Mouse (Mus musculus): ENCODE data around the gene Mybph.
A peak's percentile ranks its signal among the peaks of the same experiment; 100 is the strongest.

DNA sequence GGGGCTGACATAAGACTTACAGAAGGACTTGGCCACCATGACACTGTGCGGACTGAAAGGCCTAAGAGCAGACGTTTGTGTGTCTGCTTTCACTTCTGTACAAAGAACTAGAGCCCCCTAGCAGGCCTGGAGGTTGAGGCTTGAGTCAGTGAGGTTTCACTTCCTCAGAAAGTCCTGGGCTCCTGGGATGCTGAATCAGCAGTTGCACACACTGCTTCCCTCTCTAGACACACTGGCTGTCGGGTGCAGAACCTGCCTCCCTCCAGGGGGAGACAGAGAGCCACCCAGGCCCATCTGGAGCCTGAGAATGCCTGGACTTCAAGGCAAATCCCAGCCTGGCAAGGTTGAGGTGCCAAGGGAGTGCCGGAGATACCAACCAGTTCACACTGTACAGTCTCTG, 3.1 kb downstream of the Mybph start:
- TF ChIP-seq POLR2A (IDR thresholded peaks at IDR 0.05; ENCODE audit: insufficient read depth, low read depth, low read length) (no peak), CTCF (IDR thresholded peaks at IDR 0.05; ENCODE audit: insufficient read depth, low read depth, low read length) (peak; percentile 35; the same call in 1 of the 2 replicates)

Measured in olfactory bulb, adult 2 months (tissue).